Mouse (Mus musculus) intestine, embryonic 15.5 days (tissue): Measurements from ENCODE around the gene Vamp1. TPM values are rescaled to one million over a fixed set of nuclear protein-coding genes. Genes with fewer than 3 reads are reported as not detected.

ENCODE experiments used
- ATAC-seq: fragments of 200-750 bp; cut with Nextera tagmentation; 2 replicates; pipeline ENCODE4 v1.8.0; 2017; ENCODE audit warnings: moderate TSS enrichment, moderate library complexity
- H3K27ac ChIP-seq: fragments of 300-500 bp; sonication (generic); 2 replicates; pipeline ENCODE4 v1.5.1; 2015; ENCODE audit warnings: mild to moderate bottlenecking, inconsistent platforms
- H3K27me3 ChIP-seq: fragments of 300-500 bp; sonication (generic); replicated peaks from 2 replicates; pipeline ENCODE4 v1.6.1; 2015; ENCODE audit warnings: inconsistent platforms
- H3K36me3 ChIP-seq: fragments of 300-500 bp; sonication (generic); 2 replicates; pipeline ENCODE4 v1.6.1; 2015; ENCODE audit warnings: inconsistent platforms
- H3K4me1 ChIP-seq: fragments of 300-500 bp; sonication (generic); replicated peaks from 2 replicates; pipeline ENCODE4 v1.6.1; 2015; ENCODE audit warnings: inconsistent platforms
- H3K4me2 ChIP-seq: fragments of 300-500 bp; sonication (generic); replicated peaks from 2 replicates; pipeline ENCODE4 v1.6.1; 2015; ENCODE audit warnings: mild to moderate bottlenecking, inconsistent platforms
- H3K4me3 ChIP-seq: fragments of 300-500 bp; sonication (generic); replicated peaks from 2 replicates; pipeline ENCODE4 v1.5.1; 2015; ENCODE audit warnings: inconsistent platforms
- H3K9ac ChIP-seq: fragments of 300-500 bp; sonication (generic); 2 replicates; pipeline ENCODE4 v1.6.1; 2015; ENCODE audit warnings: inconsistent platforms
- H3K9me3 ChIP-seq: fragments of 300-500 bp; sonication (generic); 2 replicates; pipeline ENCODE4 v1.6.1; 2016; ENCODE audit warnings: inconsistent platforms
- WGBS: fragments of 180-500 bp; shearing (Covaris S2); methylation state at CpG from one replicate; pipeline ENCODE4 v1.1.7; 2015; 5-methylcytosine and 5-hydroxymethylcytosine counted together
- polyA plus RNA-seq: library from polyadenylated mRNA; unstranded; fragments of >200 nt; fragmentation: Nextera tagmentation; extraction: Ambion mirVana; gene quantifications from 2 replicates; pipeline ENCODE4 v1.2.1, GENCODE M21; 2015

Vamp1 gene
- 4.6 and 5.3 TPM in 2 replicates for polyA plus RNA-seq

GRCm38 (mm10) chr6:125215148-125215954, at the start of gene Vamp1:
TSS of gene Vamp1 (plus strand) at chr6:125215551.
- Histone ChIP-seq H3K4me2 (peak within 1 kb of the TSS; percentile 92), H3K4me1 (0 out of 2 replicates have a peak, but pooled peaks cover 3% of the 10 kb centered on the region), H3K36me3 (no peaks in the 10 kb centered on the region), H3K27ac (peak within 1 kb of the TSS; percentile 71), H3K4me3 (peak within 1 kb of the TSS; percentile 73), H3K9me3 (no peaks in the 10 kb centered on the region), H3K27me3 (0 out of 2 replicates have a peak, but pooled peaks cover 3% of the 10 kb centered on the region), H3K9ac (peak within 1 kb of the TSS; percentile 79)
- under 1% methylated on average over 48 of the region's 48 CpGs for WGBS
- ATAC-seq, result peak; percentile 99

GRCm38 (mm10) chr6:125166051-125166751, 49.1 kb upstream of the Vamp1 start, which contains the start of gene Gapdh:
TSS of gene Gapdh (minus strand) at chr6:125166467.
- peaks cover 34% of the 10 kb centered on the region for H3K36me3 ChIP-seq
- H3K27ac ChIP-seq, result peak within 1 kb of the TSS; percentile 98
- under 1% methylated on average over 18 of the region's 18 CpGs for WGBS
- ATAC-seq, result peak; percentile 83
- H3K27me3 ChIP-seq, result no peaks in the 10 kb centered on the region
- H3K9ac ChIP-seq, result peak within 1 kb of the TSS; percentile 95
- peaks cover 36% of the 10 kb centered on the region for H3K4me1 ChIP-seq
- H3K4me2 ChIP-seq, result peak within 1 kb of the TSS; percentile 63
- no peaks in the 10 kb centered on the region for H3K9me3 ChIP-seq
- H3K4me3 ChIP-seq, result peak within 1 kb of the TSS; percentile 85

- Histone ChIP-seq H3K27ac (peak overlapping the region; percentile 98), H3K36me3 (peaks cover 40% of the 10 kb centered on the region), H3K4me2 (peak overlapping the region; percentile 63), H3K4me3 (peak overlapping the region; percentile 85), H3K4me1 (peaks cover 32% of the 10 kb centered on the region), H3K9me3 (no peaks in the 10 kb centered on the region), H3K9ac (peak overlapping the region; percentile 55), H3K27me3 (no peaks in the 10 kb centered on the region)
- ATAC-seq, result peak; percentile 52
- 19% methylated on average over 10 of the region's 10 CpGs for WGBS
Observed at GRCm38 (mm10) chr6:125166861-125167650, 48.3 kb upstream of the Vamp1 start.

GRCm38 (mm10) chr6:125168086-125168485, 47.3 kb upstream of the Vamp1 start:
- no peak for ATAC-seq
- WGBS, result 90% methylated on average over 14 of the region's 14 CpGs
- Histone ChIP-seq H3K4me2 (0 out of 2 replicates have a peak overlapping the region, but pooled peaks have one; percentile 63), H3K9ac (no peak overlapping the region), H3K4me1 (peaks cover 32% of the 10 kb centered on the region), H3K4me3 (no peak overlapping the region), H3K9me3 (no peaks in the 10 kb centered on the region), H3K27ac (no peak overlapping the region), H3K36me3 (peaks cover 45% of the 10 kb centered on the region), H3K27me3 (no peaks in the 10 kb centered on the region)

GRCm38 (mm10) chr6:125170194-125170593, 45.2 kb upstream of the Vamp1 start:
- ATAC-seq, result no peak
- WGBS, result 77% methylated on average over 6 of the region's 6 CpGs
- no peak overlapping the region for H3K4me2 ChIP-seq
- H3K27ac ChIP-seq, result no peak overlapping the region
- no peak overlapping the region for H3K9ac ChIP-seq
- no peaks in the 10 kb centered on the region for H3K9me3 ChIP-seq
- H3K4me3 ChIP-seq, result no peak overlapping the region
- H3K36me3 ChIP-seq, result peaks cover 64% of the 10 kb centered on the region
- H3K4me1 ChIP-seq, result peaks cover 22% of the 10 kb centered on the region
- H3K27me3 ChIP-seq, result no peaks in the 10 kb centered on the region

- no peak for ATAC-seq
- Histone ChIP-seq H3K4me3 (no peak overlapping the region), H3K27me3 (no peaks in the 10 kb centered on the region), H3K9me3 (no peaks in the 10 kb centered on the region), H3K4me1 (peaks cover 9% of the 10 kb centered on the region), H3K27ac (no peak overlapping the region), H3K4me2 (no peak overlapping the region), H3K9ac (no peak overlapping the region), H3K36me3 (peaks cover 82% of the 10 kb centered on the region)
- WGBS, result 57% methylated on average over 2 of the region's 2 CpGs
Observed at GRCm38 (mm10) chr6:125172474-125172873, 42.9 kb upstream of the Vamp1 start.

- no peak for ATAC-seq
- H3K4me1 ChIP-seq, result peaks cover 1% of the 10 kb centered on the region; the same call in 1 of the 2 replicates
- H3K9ac ChIP-seq, result no peak overlapping the region
- H3K4me2 ChIP-seq, result no peak overlapping the region
- H3K27me3 ChIP-seq, result no peaks in the 10 kb centered on the region
- no peak overlapping the region for H3K4me3 ChIP-seq
- no peak overlapping the region for H3K27ac ChIP-seq
- no peaks in the 10 kb centered on the region for H3K9me3 ChIP-seq
- H3K36me3 ChIP-seq, result peaks cover 83% of the 10 kb centered on the region
- WGBS, result 92% methylated on average over 7 of the region's 7 CpGs
Observed at GRCm38 (mm10) chr6:125173256-125173655, 42.1 kb upstream of the Vamp1 start.

GRCm38 (mm10) chr6:125175469-125175868, 39.9 kb upstream of the Vamp1 start:
- WGBS, result 83% methylated on average over 5 of the region's 5 CpGs
- no peak for ATAC-seq
- H3K36me3 ChIP-seq, result peaks cover 81% of the 10 kb centered on the region
- H3K27me3 ChIP-seq, result no peaks in the 10 kb centered on the region
- H3K4me3 ChIP-seq, result no peak overlapping the region
- H3K4me2 ChIP-seq, result no peak overlapping the region
- H3K9ac ChIP-seq, result no peak overlapping the region
- H3K4me1 ChIP-seq, result no peaks in the 10 kb centered on the region
- no peak overlapping the region for H3K27ac ChIP-seq
- no peaks in the 10 kb centered on the region for H3K9me3 ChIP-seq

GRCm38 (mm10) chr6:125179601-125180000, 35.8 kb upstream of the Vamp1 start:
- Histone ChIP-seq H3K36me3 (peaks cover 76% of the 10 kb centered on the region), H3K27me3 (no peaks in the 10 kb centered on the region), H3K4me2 (no peak overlapping the region), H3K27ac (no peak overlapping the region), H3K4me1 (no peaks in the 10 kb centered on the region), H3K4me3 (no peak overlapping the region), H3K9me3 (no peaks in the 10 kb centered on the region), H3K9ac (no peak overlapping the region)
- 86% methylated on average over 7 of the region's 7 CpGs for WGBS
- ATAC-seq, result no peak

GRCm38 (mm10) chr6:125182133-125182532, 33.2 kb upstream of the Vamp1 start:
- Histone ChIP-seq H3K27me3 (no peaks in the 10 kb centered on the region), H3K36me3 (peaks cover 77% of the 10 kb centered on the region), H3K4me1 (no peaks in the 10 kb centered on the region), H3K4me3 (no peak overlapping the region), H3K27ac (no peak overlapping the region), H3K9me3 (no peaks in the 10 kb centered on the region), H3K4me2 (no peak overlapping the region), H3K9ac (no peak overlapping the region)
- ATAC-seq, result no peak
- WGBS, result 84% methylated on average over 5 of the region's 5 CpGs

- no peak for ATAC-seq
- Histone ChIP-seq H3K4me1 (no peaks in the 10 kb centered on the region), H3K9ac (no peak overlapping the region), H3K4me2 (no peak overlapping the region), H3K9me3 (no peaks in the 10 kb centered on the region), H3K27me3 (no peaks in the 10 kb centered on the region), H3K27ac (no peak overlapping the region), H3K36me3 (peaks cover 62% of the 10 kb centered on the region), H3K4me3 (no peak overlapping the region)
- WGBS, result 94% methylated on average over 10 of the region's 10 CpGs
Observed at GRCm38 (mm10) chr6:125186203-125186602, 29.1 kb upstream of the Vamp1 start.

- ATAC-seq, result no peak
- Histone ChIP-seq H3K4me3 (peak overlapping the region; percentile 70), H3K27ac (peak overlapping the region; percentile 100), H3K9ac (peak overlapping the region; percentile 67), H3K36me3 (peaks cover 31% of the 10 kb centered on the region), H3K4me2 (peak overlapping the region; percentile 52), H3K27me3 (no peaks in the 10 kb centered on the region), H3K9me3 (no peaks in the 10 kb centered on the region), H3K4me1 (no peaks in the 10 kb centered on the region; the same call in 1 of the 2 replicates)
Observed at GRCm38 (mm10) chr6:125190816-125191215, 24.5 kb upstream of the Vamp1 start.
